Mouse (Mus musculus) fibroblast of lung, adult 2 months (primary cell): ENCODE data around the gene Pou4f2.

Experiments used
- DNase-seq: peaks from one replicate; pipeline ENCODE4 v3.0.0-alpha.2; 2011; ENCODE audit warnings: low read depth

Pou4f2 gene

DNA sequence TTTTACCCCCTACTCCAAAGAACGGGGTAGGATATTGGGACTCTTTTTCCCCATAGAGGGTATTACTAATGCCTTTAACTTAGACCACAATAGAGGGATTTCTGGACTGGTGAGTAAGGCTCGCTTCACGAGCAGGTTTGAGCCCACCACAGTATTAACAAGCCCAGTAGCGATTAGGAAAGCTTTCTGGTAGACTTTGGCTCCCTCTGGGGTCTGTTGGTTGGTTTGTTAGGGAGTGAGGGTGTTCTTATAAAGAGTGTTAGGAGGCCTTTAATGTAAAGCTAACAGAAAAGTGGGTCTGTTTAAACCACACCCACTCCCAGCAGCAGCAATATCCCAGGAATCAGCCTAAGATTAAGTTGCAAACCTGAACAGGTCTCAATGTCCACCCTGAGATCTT is 17.2 kb downstream of the Pou4f2 start:
- DNase-seq: no peak

- DNase-seq: no peak
Measured at GRCm38 (mm10) chr8:78390756-78391155, 45.7 kb downstream of the Pou4f2 start.
